Mouse (Mus musculus) lung, postnatal 0 days (tissue): ENCODE measurements around the gene Clic1.
A peak's percentile ranks its signal among the peaks of the same experiment; 100 is the strongest.

Experiments
- CTCF ChIP-seq: IDR thresholded peaks from 2 replicates; pipeline ENCODE4 v1.5.1; 2016; ENCODE audit warnings: antibody characterized with exemption, mild to moderate bottlenecking
- EP300 ChIP-seq: IDR thresholded peaks from 2 replicates; pipeline ENCODE4 v1.6.1; 2016; ENCODE audit warnings: antibody characterized with exemption, mild to moderate bottlenecking, control low read depth

DNA sequence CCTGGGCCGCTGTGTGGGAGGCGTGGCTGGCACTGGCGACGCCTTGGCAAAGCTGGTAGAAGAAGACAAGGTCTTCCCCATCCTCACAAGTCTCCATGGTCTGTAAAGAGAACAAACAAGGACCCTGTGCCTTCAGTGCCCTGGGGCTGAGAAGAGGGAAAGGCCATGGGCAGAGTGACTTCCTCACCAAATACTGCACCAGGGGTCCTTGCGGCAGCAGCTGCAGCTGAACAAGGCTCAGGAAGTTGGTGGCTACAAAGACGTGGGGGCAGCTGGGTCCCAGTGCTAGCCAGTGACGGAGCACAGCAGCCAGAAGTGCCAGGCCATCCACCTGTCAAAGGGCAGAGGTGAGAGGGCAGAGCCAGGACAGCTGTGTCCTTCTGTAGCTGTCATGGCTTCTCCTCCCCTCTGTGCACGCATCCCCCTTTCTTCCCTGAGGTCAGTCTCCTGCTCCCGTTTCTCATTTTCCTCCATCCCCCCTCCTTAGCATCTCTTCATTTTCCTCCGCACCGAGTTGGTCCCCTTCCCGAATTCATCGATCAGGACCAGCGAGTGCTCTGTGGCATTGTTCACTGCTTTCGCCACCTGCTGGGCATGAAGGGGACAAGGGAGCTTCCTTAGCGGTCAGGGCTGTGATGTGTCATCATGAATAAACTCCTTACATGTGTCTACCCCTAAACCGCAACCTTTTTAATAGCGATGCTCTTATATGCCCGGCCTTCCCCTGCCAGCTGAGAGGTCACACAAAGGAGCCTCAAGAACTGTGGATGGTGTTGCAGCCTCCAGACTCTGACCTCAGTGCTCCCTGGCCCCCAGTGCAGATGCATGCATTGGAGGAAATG lies 19.9 kb upstream of the Clic1 start:
- TF ChIP-seq EP300: no peak
- peak; percentile 74 for TF ChIP-seq CTCF
